Mouse (Mus musculus) layer of hippocampus, postnatal 10 days (tissue): ENCODE data around the gene Fgfbp3. TPM values are rescaled to one million over a fixed set of nuclear protein-coding genes. Genes with fewer than 3 reads are reported as not detected.
A peak's percentile ranks its signal among the peaks of the same experiment; 100 is the strongest.
"Not testable (repeated sequence)": the region's sequence is repeated elsewhere in the genome, so short reads cannot be mapped to it uniquely, and the experiment has no call there.

Experiments
- DNase-seq, 2 experiments: peaks; one replicate each; pipeline ENCODE4 v3.0.0; 2021; ENCODE audit warnings: low spot score in 2 of 2
- total RNA-seq, 2 experiments: library from RNA; stranded (reverse); gene quantifications; 2 replicates each; pipeline ENCODE4 v1.2.3; 2021

Gene Fgfbp3
- total RNA-seq, 2 experiments from 2014 or later = 11.3 to 13.5 TPM

DNA sequence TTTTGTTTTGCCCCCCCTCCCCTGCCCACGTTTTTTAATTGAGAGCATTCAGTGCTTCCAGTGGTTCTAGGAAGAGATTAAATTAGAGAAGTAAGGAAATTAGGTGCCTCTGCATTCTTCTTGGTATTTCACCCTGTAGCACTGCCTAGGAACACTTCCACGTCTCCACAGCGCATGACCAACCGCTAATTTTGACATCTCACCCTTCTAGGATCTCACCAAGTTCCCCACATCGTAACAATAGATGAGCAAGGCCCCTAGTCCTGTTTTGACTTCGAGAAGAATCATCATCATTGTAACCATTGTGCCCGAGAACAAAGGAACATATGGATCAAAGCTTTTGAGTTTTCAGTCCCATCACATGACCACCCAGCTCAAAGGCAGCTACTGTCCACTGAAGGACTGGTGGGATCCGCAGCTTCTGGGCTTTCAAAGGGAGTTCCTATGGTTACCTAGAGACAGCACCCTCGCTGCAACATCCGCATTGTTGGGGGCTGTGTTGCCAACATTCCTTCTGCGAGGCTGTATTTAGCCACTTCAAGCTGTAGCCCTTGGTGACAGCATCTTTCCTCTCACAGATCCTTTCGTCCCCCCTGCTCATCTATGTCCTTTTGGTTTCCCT lies 8.9 kb downstream of the Fgfbp3 start:
- DNase-seq = peak; percentile 40 to 49

DNA sequence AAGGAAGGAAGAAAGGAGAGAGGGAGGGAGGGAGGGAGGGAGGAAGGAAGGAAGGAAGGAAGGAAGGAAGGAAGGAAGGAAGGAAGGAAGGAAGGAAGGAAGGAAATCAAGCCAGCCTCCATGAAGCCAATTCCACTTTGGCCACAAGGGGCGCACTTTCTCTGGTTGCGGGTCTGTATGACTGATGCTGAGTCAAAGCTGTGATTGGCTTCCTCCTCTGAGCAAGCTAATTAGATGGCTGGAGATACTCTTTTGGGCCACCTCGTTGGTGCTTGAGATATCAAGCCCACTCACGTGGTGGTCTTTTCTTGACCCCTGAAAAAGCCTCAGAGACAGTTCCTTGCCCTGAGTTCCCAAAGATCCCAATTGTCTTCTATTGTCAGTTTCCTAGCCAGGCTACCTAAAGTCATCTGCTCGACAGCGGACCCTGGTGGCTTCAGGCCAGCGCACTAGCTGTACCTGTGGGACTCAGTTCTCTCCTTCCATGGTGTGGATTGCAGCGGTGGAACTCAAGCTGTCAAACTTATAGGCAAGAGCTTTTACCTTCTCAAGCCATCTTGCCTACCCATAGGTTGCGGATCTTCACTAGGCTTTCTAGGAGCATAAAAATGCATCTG lies 9.6 kb downstream of the Fgfbp3 start:
- peak; percentile 62 to 68 for DNase-seq

DNA sequence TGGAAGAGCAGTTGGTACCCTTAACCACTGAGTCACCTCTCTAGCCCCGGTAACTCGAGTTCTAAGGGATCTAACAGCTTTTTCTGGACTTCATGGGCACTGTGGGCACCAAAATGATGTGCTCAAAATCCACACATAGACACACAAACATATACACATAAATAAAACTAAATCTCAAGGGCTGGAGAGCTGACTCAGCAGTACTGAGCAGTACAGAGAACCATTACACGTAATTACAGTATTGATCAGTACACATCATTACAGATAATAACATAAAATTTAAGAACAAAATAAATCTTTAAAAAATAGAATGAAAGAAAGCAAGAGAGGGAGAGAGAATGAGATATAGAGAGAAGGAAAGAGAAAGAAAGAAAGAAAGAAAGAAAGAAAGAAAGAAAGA lies 10.3 kb downstream of the Fgfbp3 start:
- no peak for DNase-seq

DNA sequence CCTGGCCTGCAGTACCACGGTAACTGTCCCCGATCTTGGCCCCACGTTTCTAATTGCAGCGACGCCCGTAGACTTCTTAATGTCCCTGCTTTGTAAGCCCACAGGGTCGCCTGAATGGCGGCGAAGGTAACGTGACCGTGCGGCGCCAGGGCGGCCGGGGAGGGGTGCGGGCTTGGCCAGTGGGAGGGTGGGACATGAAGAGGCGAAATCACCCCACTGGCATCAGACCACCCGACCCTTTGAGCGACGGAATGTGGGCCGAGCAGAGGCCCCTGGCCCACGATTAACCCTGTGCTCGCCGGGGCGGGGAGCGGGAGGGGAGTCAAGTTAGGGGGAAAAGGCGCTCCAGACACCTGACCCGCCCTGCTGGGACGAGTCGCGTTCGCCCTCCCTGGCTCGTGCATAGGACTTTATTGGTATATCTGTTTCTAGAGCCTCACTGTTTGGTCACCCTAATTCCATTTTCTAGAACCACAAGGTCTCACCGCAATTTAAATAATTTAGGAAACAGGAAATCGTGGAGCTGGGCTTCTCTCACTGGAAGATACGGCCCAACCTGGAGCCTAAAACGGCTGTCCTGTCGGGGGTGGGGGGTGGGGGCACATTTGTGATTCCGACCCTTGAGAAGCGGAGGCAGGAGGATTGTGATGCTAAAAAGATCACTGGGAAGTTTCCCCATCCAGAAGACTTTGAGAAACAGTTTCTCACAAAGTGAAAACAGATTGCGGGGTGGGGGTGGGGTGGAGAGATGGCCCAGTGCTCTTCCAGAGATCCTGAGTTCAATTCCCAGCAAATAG lies 15.0 kb downstream of the Fgfbp3 start:
- DNase-seq = peak; percentile 73 to 76

DNA sequence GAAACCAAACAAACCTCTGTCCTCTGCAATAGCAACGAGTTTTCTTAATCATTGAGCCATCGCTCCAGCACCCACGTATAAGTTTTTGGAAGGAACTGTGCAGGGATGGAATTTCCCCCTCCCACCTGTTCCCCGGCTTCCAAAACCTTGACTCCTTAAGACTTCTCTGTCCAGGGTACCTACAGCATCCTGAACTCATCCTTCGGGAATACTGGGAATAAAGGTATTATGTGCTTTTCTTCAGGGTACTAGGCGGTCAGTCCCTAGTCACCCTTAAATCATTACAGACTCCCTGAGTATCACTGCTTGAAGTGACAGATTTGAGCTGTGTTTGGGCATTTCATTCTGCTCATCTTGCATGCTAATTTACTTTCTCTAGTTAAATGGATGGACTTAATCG lies 16.0 kb downstream of the Fgfbp3 start:
- no peak for DNase-seq

DNA sequence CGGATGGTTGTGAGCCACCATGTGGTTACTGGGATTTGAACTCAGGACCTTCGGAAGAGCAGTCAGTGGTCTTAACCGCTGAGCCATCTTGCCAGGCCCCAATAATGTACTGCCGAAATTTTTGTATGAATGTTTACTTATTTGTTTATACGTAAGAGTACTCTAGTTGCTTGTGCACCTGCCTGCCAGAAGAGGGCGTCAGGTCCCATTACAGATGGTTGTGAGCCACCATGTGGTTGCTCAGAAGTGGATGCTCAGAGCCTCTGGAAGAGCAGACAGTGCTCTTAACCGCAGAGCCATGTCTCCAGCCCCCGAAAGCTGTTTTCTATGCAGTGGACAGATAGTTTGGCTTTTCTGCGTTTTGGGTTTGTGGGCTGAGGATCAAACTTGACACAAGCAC lies 21.6 kb downstream of the Fgfbp3 start:
- peak in 1 of 2 experiments; percentile 37 for DNase-seq

DNA sequence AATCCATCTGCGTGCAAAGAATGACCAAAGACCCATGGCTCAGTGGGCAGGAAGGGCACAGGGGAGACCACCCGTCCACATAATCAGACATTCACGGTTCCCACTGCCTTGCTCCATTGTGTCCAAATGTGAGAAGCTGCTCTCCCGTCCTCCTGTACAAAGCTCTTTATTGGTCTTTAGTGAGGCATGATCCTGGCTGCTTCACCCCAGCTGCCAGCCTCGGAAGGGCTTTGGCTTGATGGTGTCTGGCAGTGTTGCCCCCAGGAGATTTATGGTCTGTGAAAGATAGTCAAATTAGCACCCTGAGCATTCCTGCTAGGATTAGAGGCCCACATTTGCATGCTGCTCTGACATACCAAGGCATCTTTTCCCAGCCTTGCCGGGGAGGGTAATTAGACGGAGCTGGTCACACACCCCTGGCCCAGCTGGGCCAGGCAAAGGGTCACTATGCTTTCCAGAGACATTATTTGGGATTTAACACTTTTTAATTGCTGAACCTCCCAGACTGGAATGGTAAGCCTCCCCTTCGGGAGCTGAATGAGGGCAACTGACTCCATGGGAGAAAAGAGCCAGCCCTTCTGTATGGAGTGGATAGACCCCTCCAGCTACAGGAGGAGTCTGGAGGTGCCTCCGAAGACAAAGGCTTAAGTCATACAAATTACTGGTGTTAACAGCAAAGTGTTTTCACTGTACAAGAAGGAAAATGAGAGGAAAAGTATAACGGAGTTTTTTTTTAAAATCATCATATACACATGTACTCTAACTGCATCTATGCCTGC lies 22.4 kb downstream of the Fgfbp3 start:
- DNase-seq = peak in 1 of 2 experiments; percentile 24

DNA sequence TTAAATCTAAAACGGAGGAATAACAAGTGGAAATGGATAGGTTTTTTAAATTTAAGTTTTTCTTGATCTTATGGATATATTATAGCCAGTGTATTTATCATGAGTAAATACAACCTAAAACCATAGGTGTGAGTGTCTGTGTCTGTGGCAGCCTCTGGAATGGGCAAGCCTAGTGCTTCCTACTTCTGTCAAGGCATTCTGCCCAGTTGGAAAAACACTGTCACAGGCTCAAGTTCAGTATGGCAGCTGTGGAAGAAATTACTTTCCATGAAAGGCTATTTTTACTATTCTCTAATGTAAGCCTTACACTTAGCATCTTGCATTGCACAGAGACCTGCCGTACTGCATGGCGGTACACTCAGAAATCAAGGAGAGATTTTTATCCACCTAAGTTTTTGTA lies 27.7 kb downstream of the Fgfbp3 start:
- no peak for DNase-seq

DNA sequence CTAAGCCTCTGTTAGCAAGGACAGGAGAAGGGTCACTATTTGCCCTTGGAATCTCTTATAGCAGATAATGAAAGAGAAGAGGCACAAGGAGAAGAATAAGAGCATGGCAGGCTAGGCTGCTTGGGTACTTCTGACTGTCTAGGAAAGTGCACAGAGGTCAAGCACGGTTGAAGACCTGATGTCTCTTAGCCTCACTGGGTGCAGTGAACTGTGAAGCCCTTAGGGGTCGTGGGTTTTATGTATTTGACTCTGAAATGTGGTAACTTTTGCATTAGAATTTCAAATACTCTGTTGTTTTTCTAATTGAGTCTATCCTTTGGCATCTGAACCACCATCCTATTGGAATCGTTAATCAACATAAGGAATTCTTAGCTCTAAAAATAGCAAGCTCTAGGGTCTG lies 31.7 kb downstream of the Fgfbp3 start:
- DNase-seq = no peak

DNA sequence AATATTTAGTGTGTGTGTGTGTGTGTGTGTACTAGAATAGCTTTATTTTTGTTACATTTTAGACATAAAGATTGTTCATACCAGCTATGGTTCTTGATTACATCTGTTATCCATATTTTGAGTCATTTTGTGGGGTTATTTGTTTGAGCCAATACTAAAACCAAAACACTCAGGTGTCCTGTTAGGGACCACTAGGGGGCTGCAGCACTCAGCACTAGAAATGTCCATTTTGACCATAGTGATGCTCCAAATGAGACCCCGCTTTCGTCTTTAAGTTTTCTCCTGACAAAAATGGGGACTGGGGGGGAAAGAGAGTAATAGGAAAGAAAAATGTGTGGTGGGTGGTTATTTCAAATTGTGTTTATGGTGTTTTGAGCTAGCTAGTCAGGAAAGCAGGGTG lies 33.1 kb downstream of the Fgfbp3 start:
- no peak for DNase-seq

DNA sequence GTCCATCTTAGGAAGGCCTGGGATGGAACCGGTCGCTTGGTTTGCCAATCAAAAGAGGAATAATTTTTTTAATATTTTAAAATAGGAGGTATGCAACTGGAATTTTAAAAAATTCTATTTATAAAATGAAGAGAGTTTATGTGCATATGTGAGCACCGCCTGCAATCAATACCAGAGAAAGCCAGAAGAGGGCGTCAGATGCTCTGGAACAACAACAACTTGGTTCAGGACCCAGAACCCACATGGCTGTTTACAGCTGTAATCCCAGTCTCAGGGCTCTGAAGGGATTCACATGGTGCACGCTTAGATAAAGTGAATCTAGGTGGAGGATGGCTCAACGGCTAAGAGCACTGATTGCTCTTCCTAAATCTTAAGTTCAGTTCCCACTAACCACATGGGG lies 36.3 kb downstream of the Fgfbp3 start:
- peak; percentile 43 to 51 for DNase-seq

DNA sequence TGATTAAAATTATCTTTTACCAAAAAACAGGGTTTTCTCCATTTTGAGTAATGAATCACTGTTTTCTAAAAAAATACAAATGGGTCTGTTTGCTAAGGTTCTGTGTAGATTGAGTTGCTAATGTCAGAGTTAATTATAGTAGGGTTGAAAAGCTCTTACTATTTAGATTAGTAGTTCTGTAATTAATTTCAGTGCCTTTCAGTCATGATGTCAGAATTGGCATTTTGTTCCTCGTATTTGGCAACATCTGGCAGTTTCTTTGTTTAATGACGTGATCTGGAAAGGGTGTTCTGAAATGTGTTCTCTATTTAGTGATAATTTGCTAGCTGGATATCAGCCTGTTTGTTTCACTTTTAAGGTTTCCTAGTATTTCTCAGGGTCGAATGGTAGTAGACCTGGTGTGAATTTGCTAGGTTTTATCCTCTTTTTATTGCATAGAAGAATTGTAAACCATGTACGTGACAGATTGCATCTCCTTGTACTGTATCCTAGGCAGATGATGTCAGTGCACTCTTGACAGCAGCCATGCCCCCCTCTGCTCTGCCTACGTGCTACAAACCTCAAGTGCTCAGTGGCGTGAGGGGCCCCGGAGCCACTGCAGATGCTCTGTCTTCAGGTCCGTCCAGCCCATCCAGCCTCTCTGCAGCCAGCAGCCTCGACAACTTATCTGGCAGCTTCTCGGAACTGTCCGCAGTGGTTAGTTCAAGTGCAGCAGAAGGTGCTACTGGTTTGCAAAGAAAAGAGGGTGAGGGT lies 40.5 kb downstream of the Fgfbp3 start:
- no peak for DNase-seq

DNA sequence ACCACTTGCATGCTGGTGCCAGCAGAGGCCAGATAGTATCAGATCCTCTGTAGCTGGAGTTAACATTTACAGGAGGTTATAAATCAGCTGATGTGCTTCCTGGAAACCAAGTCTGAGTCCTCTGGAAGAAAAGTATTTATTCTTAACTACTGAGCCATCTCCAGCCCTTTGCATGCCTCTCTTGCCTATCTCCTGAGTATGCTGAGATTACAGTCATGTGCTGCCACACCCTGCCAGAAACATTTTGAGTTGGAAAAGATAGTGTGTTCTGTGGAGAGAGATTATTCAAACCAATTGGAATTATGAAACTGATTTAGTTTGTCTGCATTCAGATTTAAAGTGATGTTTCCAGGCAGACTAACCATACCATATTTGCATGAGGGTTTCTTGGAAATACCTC lies 42.1 kb downstream of the Fgfbp3 start:
- no peak for DNase-seq

DNA sequence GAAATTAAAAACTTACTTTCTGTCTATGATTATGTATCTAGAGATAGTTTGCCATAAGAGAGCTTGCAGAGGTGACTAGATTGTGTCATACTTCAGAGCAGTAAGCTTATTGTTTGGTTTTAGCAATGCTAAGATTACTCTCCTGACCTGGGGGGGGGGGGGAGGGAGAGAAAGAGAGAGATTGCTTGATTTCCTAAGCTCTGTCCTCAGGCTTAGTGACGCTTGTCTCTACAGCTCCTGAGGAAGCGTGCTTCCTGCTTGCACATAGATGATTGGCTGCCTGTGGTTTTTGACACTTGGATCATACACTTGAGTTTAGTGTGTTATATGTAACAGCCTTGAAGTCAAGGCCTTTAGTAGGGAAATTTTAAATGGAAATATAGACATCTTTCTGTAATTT lies 44.8 kb downstream of the Fgfbp3 start:
- no peak for DNase-seq

DNA sequence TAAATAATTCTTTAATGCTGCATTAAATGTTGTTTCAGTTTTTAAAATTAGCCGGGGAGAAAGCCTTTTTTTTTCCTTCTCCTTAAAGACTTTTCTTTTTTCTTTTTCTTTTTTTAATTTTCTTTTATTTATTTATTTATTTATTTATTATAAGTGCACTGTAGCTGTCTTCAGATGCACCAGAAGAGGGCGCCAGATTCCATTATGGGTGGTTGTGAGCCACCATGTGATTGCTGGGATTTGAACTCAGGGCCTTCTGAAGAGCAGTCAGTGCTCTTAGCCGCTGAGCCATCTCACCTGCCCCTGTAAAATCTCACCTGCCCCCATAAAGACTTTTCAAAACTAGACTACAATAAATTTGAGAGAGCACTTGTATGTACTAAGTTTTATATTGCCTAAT lies 50.7 kb downstream of the Fgfbp3 start:
- DNase-seq = not testable (repeated sequence)

Other genes starting within 250 kb of the Fgfbp3 start
- 10 to 100 TPM; 37.8 to 43.0 TPM for gene Ppp1r3c, start 183.0 kb downstream of the Fgfbp3 start, total RNA-seq
- 100 to 1,000 TPM; 137 to 143 TPM for gene Tnks2, start 85.4 kb downstream of the Fgfbp3 start, total RNA-seq
- gene Btaf1, start 6.5 kb upstream of the Fgfbp3 start, total RNA-seq = 10 to 100 TPM; 20.0 to 20.5 TPM